Mouse (Mus musculus) G1E-ER4 (cell line): Measurements from ENCODE around the gene Dido1. TPM values are rescaled to one million over a fixed set of nuclear protein-coding genes. Genes with fewer than 3 reads are reported as not detected.

Experiments
- GATA1 ChIP-seq: IDR thresholded peaks from one replicate; pipeline ENCODE4 v1.8.0; 2012; ENCODE audit warnings: low read length, inconsistent platforms
- polyA plus RNA-seq: library from polyadenylated mRNA; stranded (reverse); fragments of >175 nt; gene quantifications from 2 replicates; pipeline ENCODE4 v1.2.3, GENCODE M21; 2012

Dido1 gene
- polyA plus RNA-seq, 1 experiment: 29.7 TPM

GRCm38 (mm10) chr2:180703645-180704359 lies 6.0 kb downstream of the Dido1 start:
- TF ChIP-seq GATA1: peak; percentile 60

- no peak for TF ChIP-seq GATA1
Measured at GRCm38 (mm10) chr2:180703175-180703574, 6.6 kb downstream of the Dido1 start.

GRCm38 (mm10) chr2:180702701-180703149 lies 7.1 kb downstream of the Dido1 start:
- no peak for TF ChIP-seq GATA1

GRCm38 (mm10) chr2:180701767-180702621 lies 7.8 kb downstream of the Dido1 start:
- TF ChIP-seq GATA1: no peak

- no peak for TF ChIP-seq GATA1
Measured at GRCm38 (mm10) chr2:180701053-180701766, 8.6 kb downstream of the Dido1 start.

- TF ChIP-seq GATA1: no peak
Measured at GRCm38 (mm10) chr2:180700457-180700856, 9.3 kb downstream of the Dido1 start.

- TF ChIP-seq GATA1: no peak
Measured at GRCm38 (mm10) chr2:180695176-180695575, 14.6 kb downstream of the Dido1 start.

- no peak for TF ChIP-seq GATA1
Measured at GRCm38 (mm10) chr2:180692630-180693029, 17.2 kb downstream of the Dido1 start.

GRCm38 (mm10) chr2:180689841-180690240 lies 20.0 kb downstream of the Dido1 start:
- no peak for TF ChIP-seq GATA1

GRCm38 (mm10) chr2:180684031-180684430 lies 25.8 kb downstream of the Dido1 start:
- TF ChIP-seq GATA1: no peak

GRCm38 (mm10) chr2:180683524-180683923 lies 26.3 kb downstream of the Dido1 start:
- TF ChIP-seq GATA1: no peak

- TF ChIP-seq GATA1: no peak
Measured at GRCm38 (mm10) chr2:180681225-180681624, 28.6 kb downstream of the Dido1 start.

- no peak for TF ChIP-seq GATA1
Measured at GRCm38 (mm10) chr2:180678609-180679140, 31.1 kb downstream of the Dido1 start.

- TF ChIP-seq GATA1: no peak
Measured at GRCm38 (mm10) chr2:180676706-180677105, 33.1 kb downstream of the Dido1 start.

- no peak for TF ChIP-seq GATA1
Measured at GRCm38 (mm10) chr2:180662008-180662407, 47.8 kb downstream of the Dido1 start.

- TF ChIP-seq GATA1: no peak
Measured at GRCm38 (mm10) chr2:180660521-180660920, 49.3 kb downstream of the Dido1 start.
